Mouse (Mus musculus): ENCODE measurements around the gene Dll3.
A peak's percentile ranks its signal among the peaks of the same experiment; 100 is the strongest.

GRCm38 (mm10) chr7:28255476-28255875 is 46.6 kb downstream of the Dll3 start:
- TF ChIP-seq CTCF (IDR thresholded peaks at IDR 0.05; ENCODE audit: low read depth, low read length) (peak; percentile 43; the same call in 1 of the 2 replicates), POLR2A (IDR thresholded peaks at IDR 0.05; ENCODE audit: extremely low read depth, insufficient read depth, low read length) (no peak)
